Mouse (Mus musculus) hindbrain, embryonic 14.5 days (tissue): ENCODE measurements around the gene Abcf3. TPM values are rescaled to one million over a fixed set of nuclear protein-coding genes. Genes with fewer than 3 reads are reported as not detected.
A peak's percentile ranks its signal among the peaks of the same experiment; 100 is the strongest.

Source experiments
- ATAC-seq: fragments of 200-750 bp; cut with Nextera tagmentation; 2 replicates; pipeline ENCODE4 v1.8.0; 2017; ENCODE audit warnings: moderate number of reproducible peaks, mild to moderate bottlenecking, moderate TSS enrichment, moderate library complexity; ENCODE audit not compliant: low FRiP score
- DNase-seq: peaks from one replicate; pipeline ENCODE4 v3.0.0-alpha.2; 2015; ENCODE audit warnings: low spot score
- H3K27ac ChIP-seq: fragments of 300-500 bp; sonication (generic); 2 replicates; pipeline ENCODE4 v1.5.1; 2014; ENCODE audit warnings: mild to moderate bottlenecking, moderate library complexity
- H3K27me3 ChIP-seq: fragments of 300-500 bp; sonication (generic); 2 replicates; pipeline ENCODE4 v1.6.1; 2014; ENCODE audit warnings: mild to moderate bottlenecking, low read length, mixed read lengths; ENCODE audit not compliant: control insufficient read depth, insufficient read depth
- H3K36me3 ChIP-seq: fragments of 300-500 bp; sonication (generic); replicated peaks from 2 replicates; pipeline ENCODE4 v1.6.1; 2014; ENCODE audit not compliant: control insufficient read depth, insufficient read depth
- H3K4me1 ChIP-seq: fragments of 300-500 bp; sonication (generic); replicated peaks from 2 replicates; pipeline ENCODE4 v1.6.1; 2014; ENCODE audit warnings: antibody characterized with exemption, low read length, mixed read lengths; ENCODE audit not compliant: control insufficient read depth, insufficient read depth
- H3K4me2 ChIP-seq: fragments of 300-500 bp; sonication (generic); replicated peaks from 2 replicates; pipeline ENCODE4 v1.6.1; 2014; ENCODE audit warnings: mild to moderate bottlenecking, moderate library complexity
- H3K4me3 ChIP-seq: fragments of 300-500 bp; sonication (generic); replicated peaks from 2 replicates; pipeline ENCODE4 v1.5.1; 2014; ENCODE audit warnings: mild to moderate bottlenecking, low read length
- H3K9ac ChIP-seq: fragments of 300-500 bp; sonication (generic); 2 replicates; pipeline ENCODE4 v1.6.1; 2014
- H3K9me3 ChIP-seq: fragments of 300-500 bp; sonication (generic); 2 replicates; pipeline ENCODE4 v1.6.1; 2016; ENCODE audit warnings: low read length; ENCODE audit not compliant: control insufficient read depth
- WGBS: fragments of 180-500 bp; shearing (Covaris S2); extraction: QIAGEN DNeasy Blood & Tissue Kit; methylation state at CpG from one replicate; pipeline ENCODE4 v1.1.7; 2014; 5-methylcytosine and 5-hydroxymethylcytosine counted together
- polyA plus RNA-seq: library from polyadenylated mRNA; unstranded; fragments of >200 nt; fragmentation: Nextera tagmentation; extraction: Ambion mirVana; gene quantifications from 2 replicates; pipeline ENCODE4 v1.2.1, GENCODE M21; 2014

Gene Abcf3
- polyA plus RNA-seq, 1 experiment from 2014 or later = 77.5 TPM

- ATAC-seq = no peak
- Histone ChIP-seq H3K27ac (no peak overlapping the region), H3K4me3 (no peak overlapping the region), H3K9me3 (no peaks in the 10 kb centered on the region), H3K27me3 (no peaks in the 10 kb centered on the region), H3K4me1 (no peaks in the 10 kb centered on the region), H3K36me3 (peaks cover 89% of the 10 kb centered on the region), H3K4me2 (no peak overlapping the region), H3K9ac (no peak overlapping the region)
- 94% methylated on average over 6 of the region's 6 CpGs for WGBS
- no peak for DNase-seq
These were observed 6.6 kb downstream of the Abcf3 start for GRCm38 (mm10) chr16:20555000-20555399.

GRCm38 (mm10) chr16:20557381-20557780 lies 9.0 kb downstream of the Abcf3 start:
- DNase-seq (no peak), ATAC-seq (no peak)
- no peak overlapping the region for H3K9ac ChIP-seq
- no peaks in the 10 kb centered on the region for H3K4me1 ChIP-seq
- H3K4me3 ChIP-seq = no peak overlapping the region
- H3K4me2 ChIP-seq = no peak overlapping the region
- no peaks in the 10 kb centered on the region for H3K9me3 ChIP-seq
- no peaks in the 10 kb centered on the region for H3K27me3 ChIP-seq
- WGBS = 88% methylated on average over 7 of the region's 7 CpGs
- peaks cover 90% of the 10 kb centered on the region for H3K36me3 ChIP-seq
- H3K27ac ChIP-seq = no peak overlapping the region

- Histone ChIP-seq H3K9me3 (no peaks in the 10 kb centered on the region), H3K27me3 (no peaks in the 10 kb centered on the region), H3K36me3 (peaks cover 31% of the 10 kb centered on the region), H3K4me2 (no peak overlapping the region), H3K4me3 (no peak overlapping the region), H3K27ac (no peak overlapping the region), H3K4me1 (no peaks in the 10 kb centered on the region), H3K9ac (no peak overlapping the region)
- ATAC-seq (no peak), DNase-seq (no peak)
- 52% methylated on average over 1 of the region's 1 CpGs for WGBS
These were observed 16.7 kb downstream of the Abcf3 start for GRCm38 (mm10) chr16:20565075-20565474.

GRCm38 (mm10) chr16:20589366-20589938 lies 41.1 kb downstream of the Abcf3 start, which contains the start of gene Vwa5b2:
TSS of gene Vwa5b2 (plus strand) at chr16:20589471.
- Histone ChIP-seq H3K36me3 (no peaks in the 10 kb centered on the region), H3K9ac (peak within 1 kb of the TSS; percentile 59), H3K4me1 (peaks cover 16% of the 10 kb centered on the region; the same call in 1 of the 2 replicates), H3K4me3 (peak within 1 kb of the TSS; percentile 51), H3K27ac (peak within 1 kb of the TSS; percentile 62), H3K9me3 (no peaks in the 10 kb centered on the region), H3K4me2 (peak within 1 kb of the TSS; percentile 82), H3K27me3 (peaks cover 60% of the 10 kb centered on the region)
- ATAC-seq = peak; percentile 79
- under 1% methylated on average over 23 of the region's 24 CpGs for WGBS
- peak; percentile 34 for DNase-seq

- Histone ChIP-seq H3K27me3 (peaks cover 62% of the 10 kb centered on the region), H3K9me3 (no peaks in the 10 kb centered on the region), H3K27ac (peak overlapping the region; percentile 62; the same call in 1 of the 2 replicates), H3K4me1 (peaks cover 16% of the 10 kb centered on the region; the same call in 1 of the 2 replicates), H3K4me3 (peak overlapping the region; percentile 51), H3K4me2 (peak overlapping the region; percentile 82), H3K9ac (peak overlapping the region; percentile 59), H3K36me3 (no peaks in the 10 kb centered on the region)
- ATAC-seq (peak; percentile 88), DNase-seq (peak; percentile 55)
- WGBS = under 1% methylated on average over 37 of the region's 39 CpGs
These were observed 41.7 kb downstream of the Abcf3 start for GRCm38 (mm10) chr16:20589939-20590679.

- peaks cover 63% of the 10 kb centered on the region for H3K27me3 ChIP-seq
- 0 out of 2 replicates have a peak, but pooled peaks have one; percentile 4 for ATAC-seq
These were observed 42.3 kb downstream of the Abcf3 start for GRCm38 (mm10) chr16:20590680-20591038.

GRCm38 (mm10) chr16:20591076-20591705 lies 42.8 kb downstream of the Abcf3 start:
- ATAC-seq (no peak), DNase-seq (no peak)
- Histone ChIP-seq H3K4me1 (peaks cover 16% of the 10 kb centered on the region; the same call in 1 of the 2 replicates), H3K36me3 (no peaks in the 10 kb centered on the region), H3K27ac (no peak overlapping the region), H3K9ac (peak overlapping the region; percentile 59; the same call in 1 of the 2 replicates), H3K4me2 (peak overlapping the region; percentile 82), H3K27me3 (peaks cover 66% of the 10 kb centered on the region), H3K9me3 (no peaks in the 10 kb centered on the region), H3K4me3 (peak overlapping the region; percentile 51)
- 5% methylated on average over 47 of the region's 48 CpGs for WGBS

More at GRCm38 (mm10) chr16:20590680-20591038, 42.3 kb downstream of the Abcf3 start:
- Histone ChIP-seq H3K9me3 (no peaks in the 10 kb centered on the region), H3K36me3 (no peaks in the 10 kb centered on the region), H3K9ac (peak overlapping the region; percentile 59), H3K4me3 (peak overlapping the region; percentile 51), H3K4me2 (peak overlapping the region; percentile 82), H3K4me1 (peaks cover 16% of the 10 kb centered on the region; the same call in 1 of the 2 replicates), H3K27ac (no peak overlapping the region)
- 3% methylated on average over 17 of the region's 17 CpGs for WGBS
- no peak for DNase-seq

- Histone ChIP-seq H3K4me3 (no peak overlapping the region), H3K27ac (no peak overlapping the region), H3K9ac (no peak overlapping the region), H3K27me3 (peaks cover 46% of the 10 kb centered on the region), H3K4me1 (peaks cover 8% of the 10 kb centered on the region; the same call in 1 of the 2 replicates), H3K36me3 (no peaks in the 10 kb centered on the region), H3K9me3 (no peaks in the 10 kb centered on the region), H3K4me2 (no peak overlapping the region)
- ATAC-seq (no peak), DNase-seq (no peak)
- 89% methylated on average over 7 of the region's 7 CpGs for WGBS
These were observed 46.8 kb downstream of the Abcf3 start for GRCm38 (mm10) chr16:20595060-20595673.

GRCm38 (mm10) chr16:20595737-20596136 lies 47.4 kb downstream of the Abcf3 start:
- no peak overlapping the region for H3K4me2 ChIP-seq
- peaks cover 4% of the 10 kb centered on the region; the same call in 1 of the 2 replicates for H3K4me1 ChIP-seq
- no peak overlapping the region for H3K27ac ChIP-seq
- H3K9ac ChIP-seq = no peak overlapping the region
- 83% methylated on average over 4 of the region's 4 CpGs for WGBS
- no peaks in the 10 kb centered on the region for H3K36me3 ChIP-seq
- H3K9me3 ChIP-seq = no peaks in the 10 kb centered on the region
- ATAC-seq (no peak), DNase-seq (no peak)
- H3K4me3 ChIP-seq = no peak overlapping the region
- H3K27me3 ChIP-seq = peaks cover 40% of the 10 kb centered on the region
